Mouse (Mus musculus) midbrain, embryonic 10.5 days (tissue): ENCODE measurements around the gene Gtf2f1. TPM values are rescaled to one million over a fixed set of nuclear protein-coding genes. Genes with fewer than 3 reads are reported as not detected.

Source experiments
- DNase-seq: peaks from one replicate; pipeline ENCODE4 v3.0.0-alpha.2; 2017; ENCODE audit warnings: low spot score
- H3K27ac ChIP-seq: fragments of 300-500 bp; sonication (generic); replicated peaks from 2 replicates; pipeline ENCODE4 v1.5.1; 2016; ENCODE audit warnings: mild to moderate bottlenecking
- H3K27me3 ChIP-seq: fragments of 300-500 bp; sonication (generic); 2 replicates; pipeline ENCODE4 v1.6.1; 2016; ENCODE audit warnings: low read depth, mild to moderate bottlenecking; ENCODE audit not compliant: poor library complexity, severe bottlenecking
- H3K36me3 ChIP-seq: fragments of 300-500 bp; sonication (generic); 2 replicates; pipeline ENCODE4 v1.6.1; 2016; ENCODE audit warnings: mild to moderate bottlenecking, moderate library complexity
- H3K4me1 ChIP-seq: fragments of 300-500 bp; sonication (generic); 2 replicates; pipeline ENCODE4 v1.6.1; 2016
- H3K4me3 ChIP-seq: fragments of 300-500 bp; sonication (generic); 2 replicates; pipeline ENCODE4 v1.5.1; 2016; ENCODE audit warnings: mild to moderate bottlenecking, moderate library complexity
- H3K9me3 ChIP-seq: fragments of 300-500 bp; sonication (generic); replicated peaks from 2 replicates; pipeline ENCODE4 v1.6.1; 2016; ENCODE audit warnings: mild to moderate bottlenecking
- WGBS: fragments of 180-500 bp; shearing (Covaris S2); methylation state at CpG from one replicate; pipeline ENCODE4 v1.1.7; 2016; 5-methylcytosine and 5-hydroxymethylcytosine counted together
- polyA plus RNA-seq: library from polyadenylated mRNA; unstranded; fragments of >200 nt; fragmentation: Nextera tagmentation; extraction: Ambion mirVana; gene quantifications from 2 replicates; pipeline ENCODE4 v1.2.1, GENCODE M21; 2016

The Gtf2f1 gene
- polyA plus RNA-seq, 1 experiment from 2014 or later, result 81.2 TPM

DNA sequence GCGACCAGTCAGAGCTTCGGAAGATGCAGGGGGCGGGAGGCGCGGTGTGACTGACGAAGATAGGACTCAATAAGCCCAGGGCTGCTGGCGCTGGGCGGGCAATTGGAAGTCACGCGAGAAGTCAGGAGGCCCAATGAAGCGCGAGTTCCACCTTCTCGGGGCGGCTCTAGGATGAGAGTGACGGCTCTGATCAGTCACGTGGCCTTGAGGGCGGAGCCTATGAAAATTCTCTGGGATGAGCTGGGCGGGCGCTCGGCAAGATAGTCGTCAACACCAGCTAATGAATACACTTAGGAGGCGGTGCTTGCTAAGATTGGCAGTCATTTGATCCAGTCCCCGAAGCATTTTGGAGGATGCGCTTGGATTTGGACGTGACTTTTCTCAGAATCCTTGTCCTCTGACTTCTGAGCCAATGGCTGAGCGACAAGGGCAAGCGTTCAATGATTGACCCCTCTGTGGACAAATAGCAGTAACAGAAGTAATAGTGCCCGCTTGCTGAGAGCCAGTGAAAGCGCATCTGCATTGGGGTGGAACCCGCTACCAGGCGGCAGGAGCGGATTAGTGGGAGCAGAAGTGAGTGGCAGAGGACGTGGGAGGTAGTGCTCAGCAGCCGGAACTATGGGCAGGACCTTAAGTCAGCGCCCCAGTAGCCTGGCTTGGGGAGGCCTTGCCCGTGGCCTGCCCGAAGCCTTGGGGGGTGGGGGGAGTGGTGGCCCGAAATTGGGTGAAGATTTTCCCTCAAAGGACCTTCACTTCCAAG, 20.8 kb upstream of the Gtf2f1 start:
- under 1% methylated on average over 38 of the region's 38 CpGs for WGBS
- DNase-seq, result peak; percentile 100
- peak overlapping the region; percentile 87 for H3K4me3 ChIP-seq
- peaks cover 4% of the 10 kb centered on the region; the same call in 1 of the 2 replicates for H3K27me3 ChIP-seq
- peaks cover 31% of the 10 kb centered on the region for H3K36me3 ChIP-seq
- peaks cover 27% of the 10 kb centered on the region for H3K4me1 ChIP-seq
- no peaks in the 10 kb centered on the region for H3K9me3 ChIP-seq
- H3K27ac ChIP-seq, result peak overlapping the region; percentile 99

DNA sequence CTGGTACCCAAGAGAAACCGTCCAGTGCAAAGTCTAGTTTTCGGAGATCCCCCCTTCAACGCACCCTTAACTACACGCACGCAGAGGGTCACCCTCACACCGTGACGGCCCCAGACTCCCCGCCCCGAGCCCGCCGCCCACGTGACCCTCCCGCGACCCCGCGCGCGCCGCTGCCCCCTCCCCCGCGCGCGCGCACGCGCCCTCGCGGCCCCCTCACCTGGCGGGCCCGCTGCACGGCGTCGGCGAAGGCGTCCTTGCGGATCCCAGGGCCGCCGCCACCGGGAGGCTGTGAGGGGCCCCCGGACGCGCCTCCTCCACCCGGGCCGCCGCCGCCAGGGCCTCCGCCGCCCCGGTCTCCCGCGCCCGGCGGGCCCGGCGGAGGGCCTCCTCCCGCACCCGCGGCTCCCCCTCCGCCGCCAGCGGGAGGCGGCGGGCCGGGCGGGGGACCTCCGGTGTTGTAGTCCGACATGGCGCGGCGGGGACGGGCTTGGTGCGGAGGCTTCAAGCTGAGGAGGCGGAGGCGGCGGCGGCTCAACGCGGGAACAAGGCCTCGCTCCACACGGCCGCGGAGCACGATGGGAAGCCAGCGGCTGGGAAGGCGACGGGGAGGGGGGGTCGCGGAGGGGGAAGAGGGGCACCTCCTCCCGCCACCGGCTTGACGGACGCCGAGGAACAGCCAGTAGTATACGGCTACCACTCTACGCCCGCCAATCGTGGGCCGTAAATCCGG, 20.0 kb upstream of the Gtf2f1 start, which contains the start of gene Khsrp:
Gene Khsrp (minus strand): TSS at position 592 of the 730 bp plus-strand sequence.
- Histone ChIP-seq H3K36me3 (peaks cover 38% of the 10 kb centered on the region), H3K27me3 (no peaks in the 10 kb centered on the region), H3K27ac (peak within 1 kb of the TSS; percentile 99), H3K9me3 (no peaks in the 10 kb centered on the region), H3K4me3 (peak within 1 kb of the TSS; percentile 87), H3K4me1 (peaks cover 27% of the 10 kb centered on the region)
- peak; percentile 65 for DNase-seq
- under 1% methylated on average over 92 of the region's 99 CpGs for WGBS

DNA sequence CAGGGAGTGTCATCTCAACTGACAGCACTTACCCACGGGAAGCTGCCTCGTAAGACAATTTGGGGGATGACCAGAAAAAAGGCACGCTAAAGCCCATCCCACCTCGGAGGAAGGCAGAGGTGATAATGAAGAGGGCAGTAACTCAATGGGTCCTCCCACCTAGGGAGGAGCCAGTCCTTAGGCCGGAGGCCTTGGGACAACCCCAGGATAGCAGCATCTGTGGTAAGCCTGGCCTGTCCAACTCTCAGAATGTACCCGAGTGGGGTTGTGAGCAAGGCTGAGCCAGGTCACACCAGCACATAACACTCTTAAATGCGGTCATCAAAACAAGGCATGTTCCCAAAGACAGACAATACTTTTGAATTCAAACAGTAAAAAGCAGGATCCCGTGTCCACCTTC, 18.6 kb upstream of the Gtf2f1 start:
- H3K27ac ChIP-seq, result 0 out of 2 replicates have a peak overlapping the region, but pooled peaks have one; percentile 99
- WGBS, result 64% methylated on average over 8 of the region's 8 CpGs
- peaks cover 27% of the 10 kb centered on the region for H3K4me1 ChIP-seq
- H3K27me3 ChIP-seq, result no peaks in the 10 kb centered on the region
- no peaks in the 10 kb centered on the region for H3K9me3 ChIP-seq
- DNase-seq, result no peak
- peaks cover 52% of the 10 kb centered on the region for H3K36me3 ChIP-seq
- peak overlapping the region; percentile 87 for H3K4me3 ChIP-seq

DNA sequence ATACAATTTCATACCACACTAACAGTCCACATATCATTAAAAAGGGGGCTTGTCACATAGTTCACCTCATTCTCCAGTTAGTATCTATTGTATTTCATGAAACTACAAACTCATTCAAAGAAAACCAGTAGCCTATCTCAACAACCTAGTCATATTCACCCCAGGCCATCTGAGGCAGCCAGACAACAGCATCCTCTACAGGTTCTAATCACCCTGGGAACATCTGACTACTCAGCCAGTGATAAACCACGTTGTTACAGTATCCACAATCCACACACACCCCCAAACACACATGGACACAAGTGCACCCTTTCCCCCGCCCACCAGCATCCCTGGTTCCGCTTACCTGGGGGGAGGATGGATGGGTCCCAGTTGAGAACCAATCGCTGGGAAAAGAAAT, 16.4 kb upstream of the Gtf2f1 start:
- Histone ChIP-seq H3K27ac (no peak overlapping the region), H3K36me3 (peaks cover 74% of the 10 kb centered on the region), H3K4me3 (no peak overlapping the region), H3K9me3 (no peaks in the 10 kb centered on the region), H3K4me1 (peaks cover 23% of the 10 kb centered on the region), H3K27me3 (no peaks in the 10 kb centered on the region)
- 92% methylated on average over 4 of the region's 4 CpGs for WGBS
- no peak for DNase-seq

DNA sequence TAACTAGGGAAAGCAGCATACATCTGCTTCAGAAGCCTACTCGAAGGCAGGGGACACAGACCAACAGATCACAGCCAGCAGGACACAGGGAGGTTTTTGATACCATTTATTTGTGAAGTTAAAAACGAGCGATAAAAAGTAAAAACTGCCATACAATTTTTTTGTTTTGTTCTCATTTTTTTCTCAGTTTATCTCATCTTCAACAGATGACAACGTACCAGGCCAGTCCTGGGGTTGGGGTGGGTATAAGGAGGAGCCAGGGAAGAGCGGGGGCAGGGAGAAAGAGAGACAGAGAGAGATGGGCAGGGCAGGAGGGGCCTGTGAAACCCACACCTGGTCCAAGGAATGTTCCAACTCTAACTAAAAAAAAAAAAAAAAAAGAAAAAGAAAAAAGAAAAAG, 9.9 kb upstream of the Gtf2f1 start:
- Histone ChIP-seq H3K27me3 (no peaks in the 10 kb centered on the region), H3K27ac (no peak overlapping the region), H3K36me3 (peaks cover 70% of the 10 kb centered on the region), H3K4me1 (no peaks in the 10 kb centered on the region), H3K4me3 (no peak overlapping the region), H3K9me3 (no peaks in the 10 kb centered on the region)
- DNase-seq, result no peak
- 92% methylated on average over 5 of the region's 5 CpGs for WGBS

DNA sequence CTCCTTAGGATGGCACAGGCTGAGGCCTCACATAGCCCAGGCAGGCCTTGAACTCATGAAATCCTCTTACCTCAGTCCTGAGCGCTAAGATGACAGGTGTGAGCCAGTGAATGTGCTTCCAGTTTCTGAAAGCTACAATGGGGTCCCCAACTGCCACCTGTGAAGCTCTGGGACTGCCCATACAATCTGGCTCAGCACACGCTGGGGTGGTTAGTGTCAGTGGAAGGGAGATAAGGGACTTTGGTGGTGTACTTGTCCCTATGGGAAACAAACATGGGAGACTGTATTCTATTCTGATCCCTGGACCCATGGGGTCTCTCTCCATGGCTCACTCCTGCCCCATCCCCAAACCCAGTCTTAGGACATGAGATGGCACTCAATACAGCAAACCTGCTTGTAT, 8.6 kb upstream of the Gtf2f1 start:
- 85% methylated on average over 2 of the region's 2 CpGs for WGBS
- H3K36me3 ChIP-seq, result peaks cover 57% of the 10 kb centered on the region
- H3K4me3 ChIP-seq, result no peak overlapping the region
- no peaks in the 10 kb centered on the region for H3K4me1 ChIP-seq
- no peak overlapping the region for H3K27ac ChIP-seq
- H3K27me3 ChIP-seq, result no peaks in the 10 kb centered on the region
- DNase-seq, result no peak
- H3K9me3 ChIP-seq, result no peaks in the 10 kb centered on the region

DNA sequence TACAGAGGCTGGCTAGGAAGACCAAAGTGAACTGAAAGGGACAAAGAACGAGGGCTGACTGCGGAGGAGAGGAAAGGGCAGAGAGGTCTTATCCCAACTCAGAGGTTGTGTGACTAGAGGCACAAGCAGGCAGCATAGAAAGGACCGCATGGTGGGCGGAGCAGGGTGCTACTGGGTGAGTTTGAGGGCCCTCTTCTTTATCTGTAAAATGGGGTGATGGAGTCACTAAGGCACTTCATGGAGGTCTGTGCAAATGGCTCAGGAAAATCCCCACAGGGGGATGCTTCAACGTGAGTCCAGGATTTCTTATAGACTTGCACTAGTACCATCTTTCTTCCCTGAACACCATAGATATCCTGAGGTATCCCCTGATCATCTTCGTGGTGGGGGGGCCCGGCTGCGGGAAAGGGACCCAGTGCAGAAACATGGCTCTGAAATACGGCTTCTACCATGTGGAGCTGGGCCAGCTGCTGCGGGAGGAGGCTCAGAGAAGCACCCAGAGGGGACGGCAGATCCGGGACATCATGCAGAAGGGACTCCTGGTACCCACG, 1.2 kb upstream of the Gtf2f1 start:
- Histone ChIP-seq H3K27me3 (no peaks in the 10 kb centered on the region), H3K9me3 (no peaks in the 10 kb centered on the region), H3K4me3 (peak overlapping the region; percentile 83), H3K4me1 (peaks cover 24% of the 10 kb centered on the region), H3K36me3 (peaks cover 22% of the 10 kb centered on the region), H3K27ac (peak overlapping the region; percentile 93)
- WGBS, result 75% methylated on average over 13 of the region's 13 CpGs
- no peak for DNase-seq

DNA sequence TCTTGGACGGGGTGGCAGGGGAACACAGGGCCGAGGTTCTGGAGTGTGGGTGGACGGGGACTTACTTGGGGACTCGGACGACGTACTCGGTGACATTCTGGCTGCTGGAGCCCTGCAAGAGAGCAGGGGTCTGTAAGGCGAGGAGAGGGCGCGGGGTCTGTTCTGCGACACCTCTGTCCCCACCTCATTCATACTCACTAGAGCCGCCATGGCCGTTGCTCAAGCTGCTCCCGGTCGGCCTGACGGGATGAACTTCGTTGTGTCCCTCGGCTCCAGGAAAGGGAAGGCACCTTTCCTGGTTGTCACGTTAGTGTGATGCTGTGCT, 215 bp downstream of the Gtf2f1 start:
- Histone ChIP-seq H3K36me3 (peaks cover 36% of the 10 kb centered on the region), H3K9me3 (no peaks in the 10 kb centered on the region), H3K27me3 (no peaks in the 10 kb centered on the region), H3K27ac (peak overlapping the region; percentile 93), H3K4me1 (peaks cover 24% of the 10 kb centered on the region), H3K4me3 (peak overlapping the region; percentile 83)
- WGBS, result 1% methylated on average over 19 of the region's 19 CpGs
- no peak for DNase-seq

DNA sequence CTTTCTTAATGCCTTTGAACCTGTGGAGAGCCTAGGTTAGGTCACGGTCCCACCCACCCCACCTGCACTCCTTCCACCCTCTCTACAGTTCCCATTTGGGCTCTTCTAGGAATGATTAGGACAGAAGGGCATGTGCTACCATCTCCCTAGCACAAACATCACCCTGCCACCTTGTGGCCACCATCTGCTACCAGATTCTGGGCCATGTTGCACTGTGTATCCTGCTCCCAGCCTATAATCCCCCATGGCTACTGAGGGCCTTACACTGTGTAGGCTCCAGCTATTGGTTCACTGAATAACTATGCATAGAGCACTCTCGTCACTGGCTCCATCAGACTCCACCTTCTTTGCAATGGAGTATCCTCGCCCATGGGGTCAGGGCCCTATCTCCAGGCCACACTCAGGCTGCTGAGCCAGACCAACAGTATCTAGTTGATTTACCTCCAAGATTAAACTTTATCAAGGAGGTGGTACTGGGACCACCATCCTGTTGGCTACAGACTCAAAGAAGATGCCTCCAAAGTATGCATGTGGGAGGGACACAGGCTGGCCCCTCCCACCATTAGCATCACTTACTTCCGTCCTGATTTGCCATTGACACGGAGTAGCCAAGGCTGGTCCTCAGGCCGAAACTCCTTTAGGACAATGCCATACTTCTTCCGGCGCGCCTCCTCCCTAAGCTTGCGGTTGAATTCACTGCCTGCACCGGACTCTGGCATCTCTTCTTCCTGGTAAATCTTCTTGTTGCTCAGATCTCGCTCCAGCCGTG, 3.8 kb downstream of the Gtf2f1 start:
- H3K36me3 ChIP-seq, result peaks cover 72% of the 10 kb centered on the region
- H3K9me3 ChIP-seq, result no peaks in the 10 kb centered on the region
- no peak for DNase-seq
- peaks cover 20% of the 10 kb centered on the region for H3K4me1 ChIP-seq
- H3K27me3 ChIP-seq, result no peaks in the 10 kb centered on the region
- no peak overlapping the region for H3K27ac ChIP-seq
- 91% methylated on average over 13 of the region's 13 CpGs for WGBS
- H3K4me3 ChIP-seq, result no peak overlapping the region

DNA sequence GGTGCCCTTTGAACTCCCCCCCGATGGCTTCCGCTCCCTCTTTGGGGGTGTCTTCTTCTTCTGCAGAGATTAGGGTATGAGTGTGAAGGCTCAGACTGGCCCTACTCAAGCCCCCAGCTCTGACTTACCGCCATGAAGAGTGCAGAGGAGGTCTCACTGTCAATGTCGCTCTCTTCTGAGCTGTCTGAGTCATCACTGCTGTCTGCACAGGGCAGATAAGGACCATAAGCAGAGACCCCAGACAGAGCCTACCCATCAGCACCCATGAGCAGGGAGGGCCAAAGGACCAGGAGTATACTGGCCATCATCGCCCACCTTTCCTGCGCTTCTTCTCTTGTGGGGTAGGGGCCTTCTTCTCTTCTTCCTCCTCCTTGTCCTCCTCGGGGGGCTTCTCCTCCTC, 7.1 kb downstream of the Gtf2f1 start:
- H3K27me3 ChIP-seq, result no peaks in the 10 kb centered on the region
- H3K27ac ChIP-seq, result no peak overlapping the region
- DNase-seq, result no peak
- no peaks in the 10 kb centered on the region for H3K9me3 ChIP-seq
- H3K36me3 ChIP-seq, result peaks cover 90% of the 10 kb centered on the region
- no peaks in the 10 kb centered on the region; the same call in 1 of the 2 replicates for H3K4me1 ChIP-seq
- WGBS, result 87% methylated on average over 7 of the region's 7 CpGs
- H3K4me3 ChIP-seq, result no peak overlapping the region

DNA sequence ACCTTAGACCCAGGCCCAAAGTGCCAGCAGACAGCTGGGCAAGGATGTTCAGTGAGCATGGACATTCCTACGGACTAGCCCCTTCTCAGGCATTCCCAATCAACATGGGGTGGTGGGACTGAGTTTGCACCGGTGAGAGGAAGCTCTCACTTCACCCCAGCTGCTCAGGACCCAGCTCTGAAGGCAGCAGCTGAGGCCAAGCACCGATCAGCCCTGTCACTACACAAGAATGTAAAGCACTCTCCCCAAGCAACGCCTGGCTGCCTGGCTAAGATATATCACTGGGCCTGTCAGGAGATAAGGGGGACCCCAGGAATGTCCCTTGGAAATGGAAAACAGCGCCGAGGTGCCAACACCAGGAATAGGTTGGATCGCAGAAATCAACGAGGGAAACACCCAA, 9.9 kb downstream of the Gtf2f1 start:
- Histone ChIP-seq H3K27me3 (no peaks in the 10 kb centered on the region), H3K27ac (no peak overlapping the region), H3K4me3 (no peak overlapping the region), H3K4me1 (peaks cover 20% of the 10 kb centered on the region), H3K9me3 (no peaks in the 10 kb centered on the region), H3K36me3 (peaks cover 72% of the 10 kb centered on the region)
- DNase-seq, result no peak
- WGBS, result 76% methylated on average over 8 of the region's 8 CpGs

DNA sequence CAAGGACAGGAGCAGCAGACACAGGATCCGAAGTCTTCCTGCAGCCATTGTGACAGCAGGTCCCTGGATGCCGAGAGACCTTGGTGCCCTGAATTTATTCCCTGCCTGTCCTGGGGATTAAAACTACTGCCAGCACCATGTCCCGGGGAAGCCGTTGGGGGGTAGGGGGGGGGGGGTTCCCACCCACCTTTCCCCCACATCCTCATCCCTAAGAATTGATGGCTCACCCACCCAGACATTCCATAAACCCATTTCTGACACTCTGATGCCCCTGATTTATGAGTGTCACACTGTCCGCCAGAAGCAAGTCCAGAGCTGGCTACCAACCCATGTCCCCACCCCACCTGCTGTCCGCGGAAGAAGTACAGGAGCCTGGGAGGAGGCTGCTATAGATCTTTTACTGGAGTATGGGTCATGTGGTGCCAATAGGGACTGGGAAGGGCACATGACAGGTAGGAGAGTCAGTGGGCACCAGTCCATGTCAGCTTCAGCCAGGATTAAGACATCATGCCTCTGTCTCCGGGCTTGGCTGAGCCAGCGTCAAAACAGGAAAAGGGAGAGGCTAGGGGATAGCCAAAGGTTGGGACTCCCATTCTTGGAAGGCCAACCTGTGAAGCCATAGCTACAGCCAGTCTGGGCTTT, 11.0 kb downstream of the Gtf2f1 start, which contains the start of gene Pspn:
Gene Pspn (minus strand): TSS at position 51 of the 642 bp plus-strand sequence.
- peaks cover 72% of the 10 kb centered on the region for H3K36me3 ChIP-seq
- WGBS, result 86% methylated on average over 9 of the region's 9 CpGs
- no peak within 1 kb of the TSS for H3K27ac ChIP-seq
- no peaks in the 10 kb centered on the region for H3K9me3 ChIP-seq
- H3K4me1 ChIP-seq, result peaks cover 20% of the 10 kb centered on the region
- no peaks in the 10 kb centered on the region for H3K27me3 ChIP-seq
- DNase-seq, result no peak
- no peak within 1 kb of the TSS for H3K4me3 ChIP-seq
